Mouse (Mus musculus) liver, embryonic 11.5 days (tissue): ENCODE data around the gene C530025M09Rik. TPM values are rescaled to one million over a fixed set of nuclear protein-coding genes. Genes with fewer than 3 reads are reported as not detected.
A peak's percentile ranks its signal among the peaks of the same experiment; 100 is the strongest.

Experiments
- ATAC-seq: fragments of 200-750 bp; cut with Nextera tagmentation; replicated peaks from 2 replicates; pipeline ENCODE4 v1.8.0; 2017; ENCODE audit warnings: moderate number of reproducible peaks, mild to moderate bottlenecking, moderate TSS enrichment, moderate library complexity; ENCODE audit not compliant: low FRiP score
- DNase-seq: peaks from one replicate; pipeline ENCODE4 v3.0.0-alpha.2; 2017; ENCODE audit warnings: low spot score
- H3K27ac ChIP-seq: fragments of 300-500 bp; sonication (generic); 2 replicates; pipeline ENCODE4 v1.5.1; 2014; ENCODE audit warnings: mild to moderate bottlenecking, low read depth, low read length, control low read depth
- H3K27me3 ChIP-seq: fragments of 300-500 bp; sonication (generic); replicated peaks from 2 replicates; pipeline ENCODE4 v1.6.1; 2014; ENCODE audit warnings: low read length, mixed read lengths; ENCODE audit not compliant: control insufficient read depth, insufficient read depth
- H3K36me3 ChIP-seq: fragments of 300-500 bp; sonication (generic); 2 replicates; pipeline ENCODE4 v1.6.1; 2014; ENCODE audit warnings: mild to moderate bottlenecking, low read length, moderate library complexity, mixed read lengths; ENCODE audit not compliant: control insufficient read depth, insufficient read depth
- H3K4me1 ChIP-seq: fragments of 300-500 bp; sonication (generic); replicated peaks from 2 replicates; pipeline ENCODE4 v1.6.1; 2014; ENCODE audit warnings: low read length, mixed read lengths; ENCODE audit not compliant: control insufficient read depth, insufficient read depth
- H3K4me2 ChIP-seq: fragments of 300-500 bp; sonication (generic); 2 replicates; pipeline ENCODE4 v1.6.1; 2014; ENCODE audit warnings: mild to moderate bottlenecking, control low read depth, moderate library complexity
- H3K4me3 ChIP-seq: fragments of 300-500 bp; sonication (generic); 2 replicates; pipeline ENCODE4 v1.5.1; 2014; ENCODE audit warnings: low read depth, low read length, control low read depth
- H3K9ac ChIP-seq: fragments of 300-500 bp; sonication (generic); 2 replicates; pipeline ENCODE4 v1.6.1; 2014; ENCODE audit warnings: low read depth, low read length, control low read depth
- H3K9me3 ChIP-seq: fragments of 300-500 bp; sonication (generic); 2 replicates; pipeline ENCODE4 v1.6.1; 2016; ENCODE audit warnings: low read length, inconsistent platforms, mixed read lengths; ENCODE audit not compliant: control insufficient read depth
- WGBS: fragments of 180-500 bp; shearing (Covaris S2); extraction: QIAGEN DNeasy Blood & Tissue Kit; methylation state at CpG from one replicate; pipeline ENCODE4 v1.1.7; 2014; 5-methylcytosine and 5-hydroxymethylcytosine counted together
- polyA plus RNA-seq: library from polyadenylated mRNA; unstranded; fragments of >200 nt; fragmentation: Nextera tagmentation; extraction: Ambion mirVana; gene quantifications from 2 replicates; pipeline ENCODE4 v1.2.1, GENCODE M21; 2014

Gene C530025M09Rik
- polyA plus RNA-seq, 1 experiment from 2014 or later: not detected

GRCm38 (mm10) chr2:149844575-149844974 is 13.6 kb upstream of the C530025M09Rik start:
- 66% methylated on average over 2 of the region's 2 CpGs for WGBS
- ATAC-seq: no peak
- Histone ChIP-seq H3K9me3 (no peaks in the 10 kb centered on the region), H3K4me1 (no peaks in the 10 kb centered on the region), H3K36me3 (no peaks in the 10 kb centered on the region), H3K9ac (no peak overlapping the region), H3K4me2 (no peak overlapping the region), H3K4me3 (no peak overlapping the region), H3K27me3 (no peaks in the 10 kb centered on the region), H3K27ac (no peak overlapping the region)
- no peak for DNase-seq

GRCm38 (mm10) chr2:149839666-149840065 is 8.7 kb upstream of the C530025M09Rik start:
- 65% methylated on average over 2 of the region's 2 CpGs for WGBS

GRCm38 (mm10) chr2:149836471-149837135 is 5.6 kb upstream of the C530025M09Rik start:
- no peaks in the 10 kb centered on the region for H3K4me1 ChIP-seq
- H3K9ac ChIP-seq: no peak overlapping the region
- H3K4me3 ChIP-seq: no peak overlapping the region
- DNase-seq (no peak), ATAC-seq (no peak)
- WGBS: 72% methylated on average over 2 of the region's 2 CpGs
- H3K27ac ChIP-seq: no peak overlapping the region
- no peak overlapping the region for H3K4me2 ChIP-seq
- peaks cover 11% of the 10 kb centered on the region for H3K27me3 ChIP-seq
- H3K9me3 ChIP-seq: no peaks in the 10 kb centered on the region
- H3K36me3 ChIP-seq: no peaks in the 10 kb centered on the region

More at GRCm38 (mm10) chr2:149839666-149840065, 8.7 kb upstream of the C530025M09Rik start:
- H3K9me3 ChIP-seq: no peaks in the 10 kb centered on the region
- ATAC-seq: no peak
- H3K9ac ChIP-seq: no peak overlapping the region
- H3K27ac ChIP-seq: no peak overlapping the region
- H3K4me3 ChIP-seq: no peak overlapping the region
- H3K36me3 ChIP-seq: no peaks in the 10 kb centered on the region
- H3K27me3 ChIP-seq: no peaks in the 10 kb centered on the region
- no peak for DNase-seq
- H3K4me2 ChIP-seq: no peak overlapping the region
- H3K4me1 ChIP-seq: no peaks in the 10 kb centered on the region

- Histone ChIP-seq H3K4me2 (no peak overlapping the region), H3K4me1 (no peaks in the 10 kb centered on the region), H3K4me3 (no peak overlapping the region), H3K27me3 (peaks cover 26% of the 10 kb centered on the region), H3K9me3 (no peaks in the 10 kb centered on the region), H3K9ac (no peak overlapping the region), H3K27ac (no peak overlapping the region), H3K36me3 (no peaks in the 10 kb centered on the region)
- DNase-seq (no peak), ATAC-seq (no peak)
- WGBS: 78% methylated on average over 1 of the region's 1 CpGs
Observed at GRCm38 (mm10) chr2:149835091-149835490, 4.1 kb upstream of the C530025M09Rik start.

GRCm38 (mm10) chr2:149832301-149832700 is 1.3 kb upstream of the C530025M09Rik start:
- H3K4me3 ChIP-seq: no peak overlapping the region
- peaks cover 39% of the 10 kb centered on the region for H3K27me3 ChIP-seq
- no peak overlapping the region for H3K9ac ChIP-seq

GRCm38 (mm10) chr2:149831459-149832245 is 639 bp upstream of the C530025M09Rik start:
- no peak overlapping the region for H3K9ac ChIP-seq
- no peaks in the 10 kb centered on the region for H3K4me1 ChIP-seq
- ATAC-seq: no peak
- H3K4me3 ChIP-seq: peak overlapping the region; percentile 47
- DNase-seq: no peak
- peaks cover 39% of the 10 kb centered on the region for H3K27me3 ChIP-seq
- peak overlapping the region; percentile 68 for H3K4me2 ChIP-seq
- no peaks in the 10 kb centered on the region for H3K9me3 ChIP-seq
- H3K36me3 ChIP-seq: no peaks in the 10 kb centered on the region
- H3K27ac ChIP-seq: no peak overlapping the region
- 4% methylated on average over 29 of the region's 29 CpGs for WGBS

More at GRCm38 (mm10) chr2:149832301-149832700, 1.3 kb upstream of the C530025M09Rik start:
- Histone ChIP-seq H3K4me1 (no peaks in the 10 kb centered on the region), H3K27ac (no peak overlapping the region), H3K9me3 (no peaks in the 10 kb centered on the region), H3K36me3 (no peaks in the 10 kb centered on the region), H3K4me2 (no peak overlapping the region)
- ATAC-seq (no peak), DNase-seq (no peak)
- WGBS: 13% methylated on average over 5 of the region's 5 CpGs

GRCm38 (mm10) chr2:149829955-149830535 is 968 bp downstream of the C530025M09Rik start:
- Histone ChIP-seq H3K36me3 (no peaks in the 10 kb centered on the region), H3K9ac (no peak overlapping the region), H3K4me3 (peak overlapping the region; percentile 47), H3K9me3 (no peaks in the 10 kb centered on the region), H3K27me3 (peaks cover 39% of the 10 kb centered on the region), H3K27ac (no peak overlapping the region), H3K4me2 (peak overlapping the region; percentile 68), H3K4me1 (no peaks in the 10 kb centered on the region)
- no peak for ATAC-seq
- 1% methylated on average over 26 of the region's 26 CpGs for WGBS
- peak; percentile 45 for DNase-seq

GRCm38 (mm10) chr2:149828911-149829310 is 2.1 kb downstream of the C530025M09Rik start, which contains the start of gene Syndig1:
TSS of gene Syndig1 (plus strand) at chr2:149829211.
- no peaks in the 10 kb centered on the region for H3K9me3 ChIP-seq
- WGBS: 65% methylated on average over 2 of the region's 2 CpGs
- ATAC-seq (no peak), DNase-seq (no peak)
- no peaks in the 10 kb centered on the region for H3K4me1 ChIP-seq
- H3K36me3 ChIP-seq: no peaks in the 10 kb centered on the region
- peak within 1 kb of the TSS; percentile 68 for H3K4me2 ChIP-seq
- peaks cover 39% of the 10 kb centered on the region for H3K27me3 ChIP-seq
- H3K27ac ChIP-seq: no peak within 1 kb of the TSS
- H3K9ac ChIP-seq: no peak within 1 kb of the TSS
- no peak within 1 kb of the TSS; the same call in 1 of the 2 replicates for H3K4me3 ChIP-seq
